Mouse (Mus musculus) MEL (cell line): ENCODE results near the gene Ros1.

Source experiments
- CTCF ChIP-seq, 3 experiments: IDR thresholded peaks in 2 of 3; conservative IDR thresholded peaks in 1 of 3; 2 replicates each; pipeline ENCODE4 v1.5.1; 2011 to 2012; ENCODE audit warnings: low read length in 3 of 3, low read depth in 2 of 3, mild to moderate bottlenecking in 2 of 3, improper control_type of control experiment in 1 of 3, inconsistent platforms in 1 of 3, mixed read lengths in 1 of 3, moderate library complexity in 1 of 3; ENCODE audit not compliant: control insufficient read depth in 1 of 3, insufficient read depth in 1 of 3, poor library complexity in 1 of 3, severe bottlenecking in 1 of 3
- GATA1 ChIP-seq: IDR thresholded peaks from 2 replicates; pipeline ENCODE4 v1.6.1; 2011; ENCODE audit warnings: low read depth, low read length, improper control_type of control experiment
- MAX ChIP-seq: IDR thresholded peaks from 2 replicates; pipeline ENCODE4 v1.6.1; 2011; ENCODE audit warnings: low read length, improper control_type of control experiment
- MYC ChIP-seq: IDR thresholded peaks from 2 replicates; pipeline ENCODE4 v1.6.1; 2011; ENCODE audit warnings: low read depth, mild to moderate bottlenecking, low read length, improper control_type of control experiment, moderate library complexity
- POLR2A ChIP-seq, 2 experiments: IDR thresholded peaks; 2 replicates each; pipeline ENCODE4 v1.6.1; 2011 to 2012; ENCODE audit warnings: low read length in 2 of 2, mild to moderate bottlenecking in 2 of 2, control low read depth in 1 of 2, improper control_type of control experiment in 1 of 2, low read depth in 1 of 2, moderate library complexity in 1 of 2; ENCODE audit not compliant: control insufficient read depth in 1 of 2, insufficient read depth in 1 of 2, poor library complexity in 1 of 2
- USF1 ChIP-seq: IDR thresholded peaks from 2 replicates; pipeline ENCODE4 v1.6.1; 2014; ENCODE audit warnings: low read depth, mild to moderate bottlenecking, inconsistent platforms, low read length, improper control_type of control experiment, moderate library complexity

- no peak for TF ChIP-seq CTCF (IDR thresholded peaks at IDR 0.05 in 2 of 3, conservative IDR thresholded peaks at IDR 0.05 in 1 of 3; ENCODE audit: control insufficient read depth in 1 of 3, insufficient read depth in 1 of 3, low read depth in 2 of 3, low read length in 3 of 3, poor library complexity in 1 of 3, severe bottlenecking in 1 of 3)
- no peak for TF ChIP-seq USF1
- TF ChIP-seq GATA1, result no peak
- TF ChIP-seq MYC, result no peak
- TF ChIP-seq MAX, result no peak
- no peak for TF ChIP-seq POLR2A (IDR thresholded peaks at IDR 0.05; ENCODE audit: control insufficient read depth in 1 of 2, insufficient read depth in 1 of 2, low read depth in 1 of 2, low read length in 2 of 2, poor library complexity in 1 of 2)
Measured at GRCm38 (mm10) chr10:52086681-52087080, 108.4 kb downstream of the Ros1 start.
